Mouse (Mus musculus): Measurements from ENCODE around the gene Olfr136. TPM values are rescaled to one million over a fixed set of nuclear protein-coding genes. Genes with fewer than 3 reads are reported as not detected.

Gene Olfr136
- total RNA-seq (2014; rRNA removed), result not detected in 2 replicates
- polyA plus RNA-seq (2012; rRNA removed), result not detected in 2 replicates

DNA sequence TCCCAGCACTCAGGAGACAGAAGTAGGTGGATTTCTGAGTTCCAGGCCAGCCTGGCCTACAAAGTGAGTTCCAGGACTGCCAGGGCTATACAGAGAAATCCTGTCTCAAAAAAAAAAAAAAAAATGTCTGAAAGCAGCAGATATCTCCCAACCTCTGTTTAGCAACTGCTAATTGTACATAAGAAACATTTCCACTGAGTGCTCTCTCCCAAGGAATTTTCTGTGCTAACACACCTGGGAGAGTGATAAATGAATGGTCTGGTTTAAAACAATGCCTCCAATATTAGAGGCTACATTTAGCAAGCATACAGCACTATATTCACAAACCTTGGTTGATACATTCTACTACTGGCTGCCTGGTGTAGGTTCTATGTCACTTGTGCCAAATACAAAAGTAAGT is at the start of gene Olfr136:
TSS of gene Olfr136 (plus strand) at position 301 of the 400 bp plus-strand sequence.
- Histone ChIP-seq H3K9ac (ENCODE audit: low read depth, low read length) (no peak within 1 kb of the TSS), H3K4me3 (ENCODE audit: insufficient read depth, low read depth, low read length) (no peak within 1 kb of the TSS), H3K79me2 (ENCODE audit: control insufficient read depth, insufficient read depth, low read length) (no peaks in the 10 kb centered on the region), H3K27ac (replicated peaks; ENCODE audit: insufficient read depth, low read depth, low read length) (no peak within 1 kb of the TSS), H3K27me3 (ENCODE audit: control insufficient read depth, insufficient read depth, low read length) (no peaks in the 10 kb centered on the region), H3K36me3 (ENCODE audit: control insufficient read depth, insufficient read depth, low read length) (no peaks in the 10 kb centered on the region), H3K4me1 (ENCODE audit: control insufficient read depth, insufficient read depth, low read length) (no peaks in the 10 kb centered on the region)
- TF ChIP-seq POLR2A (IDR thresholded peaks at IDR 0.05; ENCODE audit: extremely low read depth, insufficient read depth, low read length), result no peak
- no peak for TF ChIP-seq CTCF (IDR thresholded peaks at IDR 0.05; ENCODE audit: low read depth, low read length)
- DNase-seq (ENCODE audit: extremely low read depth, low read depth, low spot score), result no peak

DNA sequence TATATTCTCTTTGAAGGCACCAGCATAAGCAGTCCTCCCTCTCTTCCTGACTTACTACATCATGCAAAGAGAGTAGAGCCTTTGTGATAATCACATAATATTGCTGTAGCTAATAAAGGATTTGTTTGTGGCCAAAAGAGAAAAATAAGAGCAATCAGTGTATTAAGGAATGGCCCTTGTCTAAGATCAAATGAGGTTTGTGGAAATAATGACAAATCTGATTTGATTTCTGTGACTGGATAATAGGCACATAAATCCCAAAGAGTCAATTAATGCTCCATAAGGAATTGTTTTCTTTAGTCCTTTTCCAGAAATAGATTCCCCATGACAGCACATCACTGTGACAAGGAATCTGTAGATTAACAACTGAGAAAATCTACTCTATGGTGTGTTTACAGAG is 22.2 kb upstream of the Olfr136 start, which contains the start of gene Olfr137:
TSS of gene Olfr137 (minus strand) at position 101 of the 400 bp plus-strand sequence.
- Histone ChIP-seq H3K4me3 (ENCODE audit: insufficient read depth, low read depth, low read length) (no peak within 1 kb of the TSS), H3K4me1 (ENCODE audit: control insufficient read depth, insufficient read depth, low read length) (no peaks in the 10 kb centered on the region), H3K79me2 (ENCODE audit: control insufficient read depth, insufficient read depth, low read length) (no peaks in the 10 kb centered on the region), H3K9ac (ENCODE audit: low read depth, low read length) (no peak within 1 kb of the TSS), H3K27ac (replicated peaks; ENCODE audit: insufficient read depth, low read depth, low read length) (no peak within 1 kb of the TSS), H3K27me3 (ENCODE audit: control insufficient read depth, insufficient read depth, low read length) (no peaks in the 10 kb centered on the region), H3K36me3 (ENCODE audit: control insufficient read depth, insufficient read depth, low read length) (no peaks in the 10 kb centered on the region)
- no peak for DNase-seq (ENCODE audit: extremely low read depth, low read depth, low spot score)
- no peak for TF ChIP-seq POLR2A (IDR thresholded peaks at IDR 0.05; ENCODE audit: extremely low read depth, insufficient read depth, low read length)
- no peak for TF ChIP-seq CTCF (IDR thresholded peaks at IDR 0.05; ENCODE audit: low read depth, low read length)

Other genes starting within 250 kb of the Olfr136 start
- gene Olfr131, start 241.1 kb upstream of the Olfr136 start, total RNA-seq (2014; rRNA removed), result not detected in 2 replicates
- not detected in 2 replicates for gene Olfr131, start 241.1 kb upstream of the Olfr136 start, polyA plus RNA-seq (2012; rRNA removed)
- not detected in 2 replicates for gene Olfr132, start 195.3 kb upstream of the Olfr136 start, total RNA-seq (2014; rRNA removed)
- not detected in 2 replicates for gene Olfr132, start 195.3 kb upstream of the Olfr136 start, polyA plus RNA-seq (2012; rRNA removed)
- gene Olfr133, start 184.6 kb upstream of the Olfr136 start, total RNA-seq (2014; rRNA removed), result not detected in 2 replicates
- gene Olfr133, start 184.6 kb upstream of the Olfr136 start, polyA plus RNA-seq (2012; rRNA removed), result not detected in 2 replicates
- gene Olfr134, start 158.4 kb upstream of the Olfr136 start, total RNA-seq (2014; rRNA removed), result not detected in 2 replicates
- not detected in 2 replicates for gene Olfr134, start 158.4 kb upstream of the Olfr136 start, polyA plus RNA-seq (2012; rRNA removed)
- gene Olfr135, start 125.5 kb upstream of the Olfr136 start, total RNA-seq (2014; rRNA removed), result not detected in 2 replicates
- gene Olfr135, start 125.5 kb upstream of the Olfr136 start, polyA plus RNA-seq (2012; rRNA removed), result not detected in 2 replicates
- not detected in 2 replicates for gene Olfr138, start 68.8 kb upstream of the Olfr136 start, total RNA-seq (2014; rRNA removed)
- gene Olfr138, start 68.8 kb upstream of the Olfr136 start, polyA plus RNA-seq (2012; rRNA removed), result not detected in 2 replicates
- gene Olfr137, start 22.3 kb upstream of the Olfr136 start, total RNA-seq (2014; rRNA removed), result not detected in 2 replicates
- gene Olfr137, start 22.3 kb upstream of the Olfr136 start, polyA plus RNA-seq (2012; rRNA removed), result not detected in 2 replicates
- gene Esp36, start 90.4 kb downstream of the Olfr136 start, total RNA-seq (2014; rRNA removed), result not detected in 2 replicates
- not detected in 2 replicates for gene Esp36, start 90.4 kb downstream of the Olfr136 start, polyA plus RNA-seq (2012; rRNA removed)
- not detected in 2 replicates for gene Esp34, start 224.4 kb downstream of the Olfr136 start, total RNA-seq (2014; rRNA removed)
- not detected in 2 replicates for gene Esp34, start 224.4 kb downstream of the Olfr136 start, polyA plus RNA-seq (2012; rRNA removed)

All from liver, adult 2 months (tissue).